Mouse (Mus musculus) erythroblast, embryonic 14.5 days (primary cell): ENCODE results near the gene Zfp169.

ENCODE experiments used
- GATA1 ChIP-seq: IDR thresholded peaks from 2 replicates; pipeline ENCODE4 v1.6.1; 2012; ENCODE audit warnings: low read length, inconsistent platforms, mixed read lengths
- TAL1 ChIP-seq: IDR thresholded peaks from 3 replicates; pipeline ENCODE4 v1.6.1; 2012; ENCODE audit warnings: low read length, inconsistent platforms, mixed read lengths

- TF ChIP-seq GATA1 (no peak), TAL1 (no peak)
Measured at GRCm38 (mm10) chr13:48515861-48516260, 2.6 kb upstream of the Zfp169 start.
